Mouse (Mus musculus) C2C12 (cell line): Measurements from ENCODE around the gene Pkmyt1.

Experiments used
- CTCF ChIP-seq: IDR thresholded peaks from one replicate; pipeline ENCODE4 v1.5.1; 2011; ENCODE audit not compliant: control insufficient read depth, insufficient read depth, insufficient read length
- USF1 ChIP-seq: IDR thresholded peaks from one replicate; pipeline ENCODE4 v1.6.1; 2011; ENCODE audit warnings: low read depth, mild to moderate bottlenecking, control low read depth, moderate library complexity

DNA sequence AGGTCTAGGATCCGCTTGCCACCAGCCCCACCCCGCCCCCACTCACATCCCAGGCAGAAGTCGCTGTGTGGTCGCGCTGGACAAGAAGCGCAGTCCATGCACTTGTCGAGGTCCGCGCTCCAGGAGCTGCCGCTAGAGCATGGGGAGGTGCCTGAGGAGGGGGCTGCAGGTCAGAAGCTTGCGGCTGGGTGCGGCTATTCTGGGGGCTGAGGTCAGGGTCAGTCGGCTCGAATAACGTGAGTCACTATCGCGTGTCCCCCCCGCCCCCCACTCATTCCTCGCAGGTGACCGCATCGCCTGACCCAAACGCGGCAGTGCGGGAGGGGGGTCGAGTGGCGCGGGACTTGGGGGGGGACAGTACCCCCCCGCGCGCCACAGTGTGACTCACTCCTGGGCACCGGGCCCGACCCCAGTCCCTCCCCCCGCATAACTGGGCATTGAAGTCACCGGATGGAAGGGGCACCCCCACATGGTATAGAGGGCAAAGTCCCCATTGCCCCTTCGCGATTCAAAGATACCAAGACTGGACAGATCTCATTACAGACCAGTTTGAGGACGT lies 49.6 kb upstream of the Pkmyt1 start:
- TF ChIP-seq CTCF (no peak), USF1 (no peak)
